Mouse (Mus musculus): Measurements from ENCODE around the gene Pphln1. TPM values are rescaled to one million over a fixed set of nuclear protein-coding genes. Genes with fewer than 3 reads are reported as not detected.
A peak's percentile ranks its signal among the peaks of the same experiment; 100 is the strongest.

Gene Pphln1
- polyA plus RNA-seq, 1 experiment from 2014 or later = 32.4 TPM

GRCm38 (mm10) chr15:93443676-93444075, 45.5 kb downstream of the Pphln1 start:
- TF ChIP-seq CTCF (IDR thresholded peaks at IDR 0.05; ENCODE audit: low read depth) = no peak
- H3K4me1 ChIP-seq (replicated peaks; ENCODE audit: insufficient read depth, low read length) = no peaks in the 10 kb centered on the region; the same call in 1 of the 2 replicates
- no peak overlapping the region for H3K9ac ChIP-seq (ENCODE audit: low read depth, low read length)
- 92% methylated on average over 6 of the region's 6 CpGs for WGBS
- ATAC-seq (replicated peaks; ENCODE audit: low FRiP score, low read depth) (no peak), DNase-seq (ENCODE audit: low spot score) (no peak)
- no peaks in the 10 kb centered on the region for H3K27me3 ChIP-seq (ENCODE audit: insufficient read depth, low read length)
- no peaks in the 10 kb centered on the region for H3K9me3 ChIP-seq (replicated peaks; ENCODE audit: low read length)
- no peak overlapping the region for H3K27ac ChIP-seq
- H3K4me3 ChIP-seq (replicated peaks; ENCODE audit: low read depth, low read length) = no peak overlapping the region
- peaks cover 27% of the 10 kb centered on the region; the same call in 1 of the 2 replicates for H3K36me3 ChIP-seq (ENCODE audit: insufficient read depth, low read length)
- no peak overlapping the region for H3K4me2 ChIP-seq (ENCODE audit: low read length)

DNA sequence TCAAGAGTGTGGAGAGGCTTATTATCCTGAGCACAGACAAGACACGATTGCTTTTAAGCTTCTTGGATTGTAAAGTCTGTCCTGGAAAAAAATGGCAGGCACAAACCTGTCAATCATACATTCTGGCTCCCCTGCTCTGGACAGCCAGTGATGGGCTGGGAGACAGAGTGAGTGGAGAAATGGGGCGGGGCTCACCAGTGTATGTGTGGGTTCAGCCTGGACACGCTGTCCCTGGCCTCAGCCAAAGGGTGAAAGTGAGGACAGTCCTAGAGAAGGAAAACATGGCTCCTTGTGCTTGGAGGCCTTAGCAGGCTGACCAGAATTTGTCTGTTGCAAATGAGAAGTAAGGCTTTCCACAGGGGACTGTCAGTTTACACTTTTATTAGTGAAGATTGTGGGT, 50.7 kb downstream of the Pphln1 start:
- no peaks in the 10 kb centered on the region for H3K27me3 ChIP-seq (ENCODE audit: insufficient read depth, low read length)
- no peak for TF ChIP-seq CTCF (IDR thresholded peaks at IDR 0.05; ENCODE audit: low read depth)
- 71% methylated on average over 3 of the region's 3 CpGs for WGBS
- H3K36me3 ChIP-seq (ENCODE audit: insufficient read depth, low read length) = 0 out of 2 replicates have a peak, but pooled peaks cover 9% of the 10 kb centered on the region
- no peak overlapping the region for H3K27ac ChIP-seq
- ATAC-seq (replicated peaks; ENCODE audit: low FRiP score, low read depth) (no peak), DNase-seq (ENCODE audit: low spot score) (no peak)
- H3K4me1 ChIP-seq (replicated peaks; ENCODE audit: insufficient read depth, low read length) = no peaks in the 10 kb centered on the region; the same call in 1 of the 2 replicates
- no peaks in the 10 kb centered on the region for H3K9me3 ChIP-seq (replicated peaks; ENCODE audit: low read length)
- H3K9ac ChIP-seq (ENCODE audit: low read depth, low read length) = no peak overlapping the region
- no peak overlapping the region for H3K4me3 ChIP-seq (replicated peaks; ENCODE audit: low read depth, low read length)
- H3K4me2 ChIP-seq (ENCODE audit: low read length) = no peak overlapping the region

- Histone ChIP-seq H3K9ac (ENCODE audit: low read depth, low read length) (no peak overlapping the region), H3K27ac (no peak overlapping the region), H3K4me2 (ENCODE audit: low read length) (no peak overlapping the region), H3K4me1 (replicated peaks; ENCODE audit: insufficient read depth, low read length) (no peaks in the 10 kb centered on the region; the same call in 1 of the 2 replicates), H3K9me3 (replicated peaks; ENCODE audit: low read length) (no peaks in the 10 kb centered on the region), H3K27me3 (ENCODE audit: insufficient read depth, low read length) (no peaks in the 10 kb centered on the region), H3K36me3 (ENCODE audit: insufficient read depth, low read length) (0 out of 2 replicates have a peak, but pooled peaks cover 2% of the 10 kb centered on the region), H3K4me3 (replicated peaks; ENCODE audit: low read depth, low read length) (no peak overlapping the region)
- 56% methylated on average over 1 of the region's 1 CpGs for WGBS
- ATAC-seq (replicated peaks; ENCODE audit: low FRiP score, low read depth) (no peak), DNase-seq (ENCODE audit: low spot score) (no peak)
- TF ChIP-seq CTCF (IDR thresholded peaks at IDR 0.05; ENCODE audit: low read depth) = no peak
Observed at GRCm38 (mm10) chr15:93453296-93453695, 55.1 kb downstream of the Pphln1 start.

- H3K27ac ChIP-seq = no peak overlapping the region
Observed at GRCm38 (mm10) chr15:93456005-93456404, 57.9 kb downstream of the Pphln1 start.

DNA sequence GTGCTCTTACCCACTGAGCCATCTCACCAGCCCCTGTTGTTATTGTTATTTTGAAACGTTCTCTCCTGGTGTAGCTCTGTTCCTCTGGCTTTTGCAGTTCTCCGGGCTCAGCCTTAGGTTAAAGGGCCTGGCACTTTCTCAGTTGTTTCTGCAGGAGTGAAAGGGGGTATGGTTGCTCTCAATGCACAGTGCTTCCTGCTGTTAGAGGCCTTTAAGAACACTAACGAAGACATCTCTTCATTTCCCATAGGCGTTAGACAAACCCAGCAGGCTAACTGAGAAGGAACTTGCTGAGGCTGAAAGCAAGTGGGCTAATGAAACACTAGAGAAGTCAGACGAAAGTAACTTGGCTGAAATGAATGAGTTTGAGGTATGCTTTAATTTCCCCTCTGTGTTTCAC, 61.3 kb downstream of the Pphln1 start:
- Histone ChIP-seq H3K9ac (ENCODE audit: low read depth, low read length) (no peak overlapping the region), H3K27ac (no peak overlapping the region), H3K27me3 (ENCODE audit: insufficient read depth, low read length) (no peaks in the 10 kb centered on the region), H3K4me2 (ENCODE audit: low read length) (no peak overlapping the region), H3K4me1 (replicated peaks; ENCODE audit: insufficient read depth, low read length) (no peaks in the 10 kb centered on the region), H3K9me3 (replicated peaks; ENCODE audit: low read length) (no peaks in the 10 kb centered on the region), H3K36me3 (ENCODE audit: insufficient read depth, low read length) (0 out of 2 replicates have a peak, but pooled peaks cover 2% of the 10 kb centered on the region), H3K4me3 (replicated peaks; ENCODE audit: low read depth, low read length) (no peak overlapping the region)
- no peak for DNase-seq (ENCODE audit: low spot score)
- no peak for ATAC-seq (replicated peaks; ENCODE audit: low FRiP score, low read depth)
- no peak for TF ChIP-seq CTCF (IDR thresholded peaks at IDR 0.05; ENCODE audit: low read depth)
- WGBS = 81% methylated on average over 5 of the region's 5 CpGs

More at GRCm38 (mm10) chr15:93456005-93456404, 57.9 kb downstream of the Pphln1 start:
- Histone ChIP-seq H3K36me3 (ENCODE audit: insufficient read depth, low read length) (0 out of 2 replicates have a peak, but pooled peaks cover 2% of the 10 kb centered on the region), H3K9ac (ENCODE audit: low read depth, low read length) (no peak overlapping the region), H3K4me2 (ENCODE audit: low read length) (no peak overlapping the region), H3K27me3 (ENCODE audit: insufficient read depth, low read length) (no peaks in the 10 kb centered on the region), H3K4me3 (replicated peaks; ENCODE audit: low read depth, low read length) (no peak overlapping the region), H3K9me3 (replicated peaks; ENCODE audit: low read length) (no peaks in the 10 kb centered on the region), H3K4me1 (replicated peaks; ENCODE audit: insufficient read depth, low read length) (no peaks in the 10 kb centered on the region)
- no peak for ATAC-seq (replicated peaks; ENCODE audit: low FRiP score, low read depth)
- TF ChIP-seq CTCF (IDR thresholded peaks at IDR 0.05; ENCODE audit: low read depth) = peak; percentile 57
- no peak for DNase-seq (ENCODE audit: low spot score)

GRCm38 (mm10) chr15:93461066-93461465, 62.9 kb downstream of the Pphln1 start:
- H3K9ac ChIP-seq (ENCODE audit: low read depth, low read length) = no peak overlapping the region
- no peaks in the 10 kb centered on the region for H3K9me3 ChIP-seq (replicated peaks; ENCODE audit: low read length)
- ATAC-seq (replicated peaks; ENCODE audit: low FRiP score, low read depth) = no peak
- H3K4me2 ChIP-seq (ENCODE audit: low read length) = no peak overlapping the region
- no peak overlapping the region for H3K4me3 ChIP-seq (replicated peaks; ENCODE audit: low read depth, low read length)
- H3K27ac ChIP-seq = no peak overlapping the region
- no peaks in the 10 kb centered on the region for H3K4me1 ChIP-seq (replicated peaks; ENCODE audit: insufficient read depth, low read length)
- 0 out of 2 replicates have a peak, but pooled peaks cover 7% of the 10 kb centered on the region for H3K36me3 ChIP-seq (ENCODE audit: insufficient read depth, low read length)
- H3K27me3 ChIP-seq (ENCODE audit: insufficient read depth, low read length) = no peaks in the 10 kb centered on the region
- no peak for DNase-seq (ENCODE audit: low spot score)
- WGBS = 96% methylated on average over 23 of the region's 23 CpGs
- TF ChIP-seq CTCF (IDR thresholded peaks at IDR 0.05; ENCODE audit: low read depth) = no peak

GRCm38 (mm10) chr15:93471651-93472050, 73.5 kb downstream of the Pphln1 start:
- no peak for TF ChIP-seq CTCF (IDR thresholded peaks at IDR 0.05; ENCODE audit: low read depth)
- Histone ChIP-seq H3K27me3 (ENCODE audit: insufficient read depth, low read length) (no peaks in the 10 kb centered on the region), H3K4me2 (ENCODE audit: low read length) (no peak overlapping the region), H3K36me3 (ENCODE audit: insufficient read depth, low read length) (0 out of 2 replicates have a peak, but pooled peaks cover 3% of the 10 kb centered on the region), H3K27ac (no peak overlapping the region), H3K4me3 (replicated peaks; ENCODE audit: low read depth, low read length) (no peak overlapping the region), H3K9me3 (replicated peaks; ENCODE audit: low read length) (no peaks in the 10 kb centered on the region), H3K9ac (ENCODE audit: low read depth, low read length) (no peak overlapping the region), H3K4me1 (replicated peaks; ENCODE audit: insufficient read depth, low read length) (no peaks in the 10 kb centered on the region)
- 64% methylated on average over 12 of the region's 12 CpGs for WGBS
- ATAC-seq (replicated peaks; ENCODE audit: low FRiP score, low read depth) (no peak), DNase-seq (ENCODE audit: low spot score) (no peak)

Data from kidney, postnatal 0 days (tissue).